Mouse (Mus musculus) hindbrain, embryonic 15.5 days (tissue): ENCODE measurements around the gene Lhx6. TPM values are rescaled to one million over a fixed set of nuclear protein-coding genes. Genes with fewer than 3 reads are reported as not detected.
A peak's percentile ranks its signal among the peaks of the same experiment; 100 is the strongest.

Experiments used
- ATAC-seq: fragments of 200-750 bp; cut with Nextera tagmentation; 2 replicates; pipeline ENCODE4 v1.8.0; 2017; ENCODE audit warnings: low read depth, moderate number of reproducible peaks, moderate TSS enrichment; ENCODE audit not compliant: low FRiP score
- H3K27ac ChIP-seq: fragments of 300-500 bp; sonication (generic); replicated peaks from 2 replicates; pipeline ENCODE4 v1.5.1; 2015; ENCODE audit warnings: mild to moderate bottlenecking, inconsistent platforms
- H3K27me3 ChIP-seq: fragments of 300-500 bp; sonication (generic); 2 replicates; pipeline ENCODE4 v1.6.1; 2015; ENCODE audit warnings: control low read depth, inconsistent platforms
- H3K36me3 ChIP-seq: fragments of 300-500 bp; sonication (generic); 2 replicates; pipeline ENCODE4 v1.6.1; 2015; ENCODE audit warnings: control low read depth, inconsistent platforms
- H3K4me1 ChIP-seq: fragments of 300-500 bp; sonication (generic); replicated peaks from 2 replicates; pipeline ENCODE4 v1.6.1; 2015; ENCODE audit warnings: control low read depth, inconsistent platforms
- H3K4me2 ChIP-seq: fragments of 300-500 bp; sonication (generic); 2 replicates; pipeline ENCODE4 v1.6.1; 2015; ENCODE audit warnings: moderate library complexity, mild to moderate bottlenecking, inconsistent platforms
- H3K4me3 ChIP-seq: fragments of 300-500 bp; sonication (generic); 2 replicates; pipeline ENCODE4 v1.5.1; 2015; ENCODE audit warnings: mild to moderate bottlenecking, inconsistent platforms
- H3K9ac ChIP-seq: fragments of 300-500 bp; sonication (generic); 2 replicates; pipeline ENCODE4 v1.6.1; 2015; ENCODE audit warnings: inconsistent platforms
- H3K9me3 ChIP-seq: fragments of 300-500 bp; sonication (generic); 2 replicates; pipeline ENCODE4 v1.6.1; 2016; ENCODE audit warnings: control low read depth, inconsistent platforms
- WGBS: fragments of 180-500 bp; shearing (Covaris S2); methylation state at CpG from one replicate; pipeline ENCODE4 v1.1.7; 2015; 5-methylcytosine and 5-hydroxymethylcytosine counted together
- polyA plus RNA-seq: library from polyadenylated mRNA; unstranded; fragments of >200 nt; fragmentation: Nextera tagmentation; extraction: Ambion mirVana; gene quantifications from 2 replicates; pipeline ENCODE4 v1.2.1, GENCODE M21; 2015

Lhx6 gene
- polyA plus RNA-seq, 1 experiment from 2014 or later = 1.3 TPM

DNA sequence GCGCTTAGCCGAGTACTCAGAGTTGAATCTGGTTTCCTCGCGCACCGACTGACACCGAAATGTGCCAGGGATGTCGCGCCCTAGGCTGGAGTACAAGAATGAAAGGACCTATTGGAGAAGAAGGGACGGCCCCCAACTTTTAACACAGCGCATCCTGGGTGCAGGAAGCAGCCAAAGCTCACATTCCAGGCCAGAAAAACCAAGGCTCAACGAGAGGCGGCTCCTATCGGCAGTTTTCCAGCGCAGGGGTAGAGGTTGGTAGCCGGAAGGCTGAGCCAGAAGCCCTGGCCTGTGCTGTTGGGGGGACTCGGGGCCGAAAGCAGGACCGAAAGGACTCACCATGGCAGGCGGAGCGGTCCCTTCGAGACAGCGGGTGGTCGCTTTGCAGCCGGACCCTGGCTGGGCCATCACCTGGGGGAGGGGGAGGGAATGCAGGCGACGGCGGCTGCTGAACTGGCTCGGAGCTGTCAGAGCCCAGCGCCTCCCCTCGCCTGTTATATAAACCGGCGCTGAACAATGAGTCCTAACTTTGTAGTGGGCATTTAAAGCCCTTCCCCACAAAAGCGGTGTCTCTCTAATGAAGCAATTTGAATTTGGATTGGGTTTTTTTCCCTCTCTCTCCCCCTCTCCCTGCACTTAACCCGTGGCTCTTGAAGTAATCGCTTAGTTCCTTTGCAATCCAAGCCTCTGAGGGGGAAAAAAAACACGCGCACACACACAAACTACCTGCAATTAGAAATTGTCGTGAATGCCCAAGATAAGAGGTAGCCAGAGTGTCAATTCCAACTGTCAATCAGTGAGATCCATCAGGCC, 1.4 kb downstream of the Lhx6 start:
- no peak overlapping the region for H3K9ac ChIP-seq
- H3K9me3 ChIP-seq = no peaks in the 10 kb centered on the region
- H3K27ac ChIP-seq = no peak overlapping the region
- under 1% methylated on average over 38 of the region's 38 CpGs for WGBS
- no peak for ATAC-seq
- no peaks in the 10 kb centered on the region for H3K36me3 ChIP-seq
- peak overlapping the region; percentile 27 for H3K4me3 ChIP-seq
- H3K4me2 ChIP-seq = peak overlapping the region; percentile 54
- H3K27me3 ChIP-seq = peaks cover 78% of the 10 kb centered on the region
- peaks cover 33% of the 10 kb centered on the region for H3K4me1 ChIP-seq

DNA sequence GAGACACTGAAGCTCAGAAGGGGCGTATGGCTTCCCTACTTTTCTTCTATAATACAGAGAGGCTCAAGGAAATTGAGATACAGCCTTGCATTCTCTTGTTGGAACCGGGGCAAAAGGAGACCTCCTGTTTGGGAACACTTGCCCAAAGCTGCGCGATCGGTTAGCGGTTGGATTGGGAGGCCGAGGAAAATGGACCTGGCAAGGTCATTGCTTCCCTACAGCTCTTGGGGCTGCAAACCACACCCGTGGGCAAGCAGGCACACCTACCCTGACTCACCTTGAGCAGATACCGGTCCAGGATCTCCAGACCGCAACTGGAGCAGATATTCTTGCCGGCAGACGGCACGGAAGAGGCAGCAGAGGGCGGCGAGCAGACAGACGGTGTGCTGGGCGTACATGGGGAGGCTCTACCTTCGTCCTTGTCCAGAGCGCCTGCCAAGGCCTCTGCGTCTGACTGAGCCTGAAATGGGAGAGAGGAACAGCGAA, 2.1 kb downstream of the Lhx6 start:
- under 1% methylated on average over 21 of the region's 21 CpGs for WGBS
- H3K36me3 ChIP-seq = no peaks in the 10 kb centered on the region
- H3K4me3 ChIP-seq = peak overlapping the region; percentile 27; the same call in 1 of the 2 replicates
- H3K4me2 ChIP-seq = peak overlapping the region; percentile 54
- no peak overlapping the region for H3K27ac ChIP-seq
- no peak for ATAC-seq
- H3K27me3 ChIP-seq = peaks cover 79% of the 10 kb centered on the region
- H3K9me3 ChIP-seq = no peaks in the 10 kb centered on the region
- H3K9ac ChIP-seq = no peak overlapping the region
- H3K4me1 ChIP-seq = peaks cover 33% of the 10 kb centered on the region

DNA sequence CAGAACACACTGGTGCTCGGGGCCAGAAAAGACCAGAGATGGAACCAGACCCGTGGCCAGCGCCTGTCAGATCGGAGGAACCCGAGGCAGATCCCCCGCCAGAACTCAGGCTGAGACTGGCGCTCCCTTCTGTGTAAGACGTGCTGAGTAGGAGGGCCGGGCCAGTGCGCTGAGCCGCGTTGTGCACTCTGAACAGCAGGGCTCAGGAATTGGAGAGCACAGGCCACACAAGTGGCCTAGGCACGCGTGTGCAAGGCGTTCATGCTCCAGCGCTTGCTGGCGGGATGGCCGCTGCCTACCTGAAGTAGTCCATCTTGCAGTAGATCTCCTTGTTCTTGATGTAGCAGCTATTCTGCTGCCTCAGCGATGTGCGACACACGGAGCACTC, 2.7 kb downstream of the Lhx6 start:
- WGBS = 0% methylated on average over 21 of the region's 21 CpGs
- Histone ChIP-seq H3K9ac (no peak overlapping the region), H3K4me1 (peaks cover 33% of the 10 kb centered on the region), H3K4me2 (peak overlapping the region; percentile 54), H3K4me3 (peak overlapping the region; percentile 7; the same call in 1 of the 2 replicates), H3K9me3 (no peaks in the 10 kb centered on the region), H3K27ac (no peak overlapping the region), H3K36me3 (no peaks in the 10 kb centered on the region), H3K27me3 (peaks cover 79% of the 10 kb centered on the region)
- no peak for ATAC-seq

DNA sequence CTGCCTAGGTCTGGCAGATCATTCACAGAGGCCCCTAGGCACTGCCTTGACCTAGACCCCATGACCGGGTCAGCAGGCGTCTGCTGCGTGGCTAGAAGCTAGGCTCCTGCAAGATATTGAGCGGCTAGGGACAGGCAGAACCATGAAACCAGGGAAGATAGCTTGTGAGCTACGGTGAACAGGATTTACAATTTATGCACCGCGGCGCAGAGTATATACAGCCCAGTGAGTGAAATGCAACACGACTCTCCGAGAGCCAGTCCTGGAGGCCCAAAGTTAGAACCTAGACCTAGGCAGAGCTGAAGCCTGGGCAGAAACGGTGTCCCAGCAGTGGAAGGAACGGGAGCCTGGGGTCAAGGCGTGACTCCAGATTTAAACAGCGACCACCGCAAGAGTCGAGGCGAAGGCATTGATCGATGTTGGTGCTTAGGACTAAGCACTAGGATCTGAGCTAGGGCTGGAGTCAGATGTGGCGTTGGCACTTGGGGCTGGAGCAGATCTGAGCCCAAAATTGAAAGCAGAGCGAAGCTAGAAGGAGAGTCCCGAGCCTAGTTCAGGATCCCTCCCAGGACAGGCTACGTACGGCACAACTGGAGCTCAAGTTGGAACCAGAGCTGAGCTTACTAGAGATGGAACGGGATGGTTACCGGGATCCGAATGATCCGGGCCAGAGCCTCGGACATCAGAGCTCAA, 3.2 kb downstream of the Lhx6 start:
- 4% methylated on average over 28 of the region's 28 CpGs for WGBS
- H3K4me2 ChIP-seq = peak overlapping the region; percentile 54; the same call in 1 of the 2 replicates
- no peak overlapping the region for H3K9ac ChIP-seq

DNA sequence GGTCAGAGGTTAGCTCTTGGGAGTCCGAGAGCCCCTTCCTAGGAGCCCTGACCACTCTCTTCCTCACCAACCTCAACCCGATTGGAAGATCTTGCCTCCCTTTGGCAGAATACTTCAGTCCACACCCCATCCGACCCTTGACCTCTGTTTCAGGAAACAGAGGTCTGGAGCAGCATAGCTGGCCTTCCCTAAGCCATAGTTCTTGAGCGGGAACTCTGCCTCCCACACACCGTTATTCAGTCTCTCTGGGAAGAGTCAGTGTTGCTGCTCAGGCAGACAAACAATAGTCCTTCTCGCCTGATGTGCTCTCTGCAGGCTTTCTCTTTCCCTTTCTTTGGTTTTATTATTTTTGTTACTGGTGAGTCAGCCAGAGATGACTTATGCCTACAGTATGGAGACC, 5.5 kb downstream of the Lhx6 start:
- peaks cover 24% of the 10 kb centered on the region for H3K4me1 ChIP-seq
- no peak for ATAC-seq
- H3K4me3 ChIP-seq = no peak overlapping the region
- H3K36me3 ChIP-seq = no peaks in the 10 kb centered on the region
- H3K9me3 ChIP-seq = no peaks in the 10 kb centered on the region
- H3K9ac ChIP-seq = no peak overlapping the region
- H3K27ac ChIP-seq = no peak overlapping the region
- peaks cover 82% of the 10 kb centered on the region for H3K27me3 ChIP-seq
- WGBS = 7% methylated on average over 6 of the region's 6 CpGs
- no peak overlapping the region for H3K4me2 ChIP-seq

More for the DNA sequence above, 3.2 kb downstream of the Lhx6 start:
- Histone ChIP-seq H3K27me3 (peaks cover 80% of the 10 kb centered on the region), H3K9me3 (no peaks in the 10 kb centered on the region), H3K27ac (no peak overlapping the region), H3K36me3 (no peaks in the 10 kb centered on the region), H3K4me3 (no peak overlapping the region), H3K4me1 (peaks cover 33% of the 10 kb centered on the region)
- ATAC-seq = no peak

DNA sequence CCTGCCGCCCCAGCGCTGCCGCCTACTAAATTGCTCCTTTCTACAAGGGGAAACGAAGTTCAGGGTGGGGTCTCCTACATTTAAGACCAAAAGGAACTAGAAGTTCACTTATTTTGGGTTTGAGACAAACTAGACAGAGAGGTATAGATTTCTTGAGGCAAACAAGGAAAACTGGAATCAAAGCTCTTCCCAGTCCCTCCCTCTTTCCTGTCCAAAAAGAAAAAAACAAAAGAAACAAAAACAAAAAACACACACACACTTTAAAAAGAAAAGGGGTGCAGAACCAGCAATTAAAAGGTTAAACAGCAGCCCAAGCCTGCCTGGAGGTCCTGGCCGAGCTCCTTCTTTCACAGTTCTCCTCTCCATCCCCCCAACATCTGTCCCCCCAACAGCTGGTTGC, 7.2 kb downstream of the Lhx6 start:
- Histone ChIP-seq H3K4me2 (no peak overlapping the region), H3K4me1 (peaks cover 13% of the 10 kb centered on the region), H3K4me3 (no peak overlapping the region), H3K27me3 (peaks cover 91% of the 10 kb centered on the region), H3K9ac (no peak overlapping the region), H3K9me3 (no peaks in the 10 kb centered on the region), H3K36me3 (no peaks in the 10 kb centered on the region), H3K27ac (no peak overlapping the region)
- WGBS = 2% methylated on average over 5 of the region's 5 CpGs
- ATAC-seq = no peak

DNA sequence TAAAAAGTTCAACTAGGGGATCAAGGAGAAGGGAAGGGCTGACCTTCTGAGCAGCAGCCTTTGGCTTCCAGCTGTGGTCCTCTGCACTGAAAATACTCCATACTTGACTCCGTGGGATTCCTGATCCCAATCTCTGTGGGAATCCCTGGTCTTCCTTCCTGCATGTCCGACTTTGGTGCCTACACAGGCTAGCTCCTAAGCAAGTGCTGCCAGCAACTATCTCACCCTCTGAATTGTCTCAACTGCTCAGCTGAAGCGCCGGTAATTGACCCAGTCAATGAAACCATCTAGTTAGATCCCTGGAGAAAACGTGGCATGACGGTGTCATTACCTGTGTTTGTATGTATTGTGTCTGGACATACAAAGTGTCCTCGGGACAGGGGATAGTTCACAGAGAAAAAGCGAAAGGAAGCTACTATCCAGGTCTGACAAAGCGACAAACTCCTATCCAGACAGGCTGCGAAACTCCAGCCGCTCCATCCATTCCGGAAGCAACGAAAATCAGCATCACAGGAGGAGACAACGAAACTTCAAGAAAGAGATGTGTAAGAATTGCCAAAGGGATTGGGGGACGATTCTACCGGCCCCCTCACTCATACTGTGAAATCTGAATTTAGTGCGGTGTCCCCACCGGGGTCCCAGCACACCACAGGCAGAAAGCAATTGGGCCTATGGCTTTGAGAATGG, 7.9 kb downstream of the Lhx6 start:
- H3K36me3 ChIP-seq = no peaks in the 10 kb centered on the region
- H3K27me3 ChIP-seq = peaks cover 94% of the 10 kb centered on the region
- no peaks in the 10 kb centered on the region for H3K9me3 ChIP-seq
- no peak overlapping the region for H3K27ac ChIP-seq
- peaks cover 6% of the 10 kb centered on the region for H3K4me1 ChIP-seq
- no peak overlapping the region for H3K9ac ChIP-seq
- H3K4me2 ChIP-seq = no peak overlapping the region
- no peak for ATAC-seq
- 2% methylated on average over 18 of the region's 18 CpGs for WGBS
- no peak overlapping the region for H3K4me3 ChIP-seq

DNA sequence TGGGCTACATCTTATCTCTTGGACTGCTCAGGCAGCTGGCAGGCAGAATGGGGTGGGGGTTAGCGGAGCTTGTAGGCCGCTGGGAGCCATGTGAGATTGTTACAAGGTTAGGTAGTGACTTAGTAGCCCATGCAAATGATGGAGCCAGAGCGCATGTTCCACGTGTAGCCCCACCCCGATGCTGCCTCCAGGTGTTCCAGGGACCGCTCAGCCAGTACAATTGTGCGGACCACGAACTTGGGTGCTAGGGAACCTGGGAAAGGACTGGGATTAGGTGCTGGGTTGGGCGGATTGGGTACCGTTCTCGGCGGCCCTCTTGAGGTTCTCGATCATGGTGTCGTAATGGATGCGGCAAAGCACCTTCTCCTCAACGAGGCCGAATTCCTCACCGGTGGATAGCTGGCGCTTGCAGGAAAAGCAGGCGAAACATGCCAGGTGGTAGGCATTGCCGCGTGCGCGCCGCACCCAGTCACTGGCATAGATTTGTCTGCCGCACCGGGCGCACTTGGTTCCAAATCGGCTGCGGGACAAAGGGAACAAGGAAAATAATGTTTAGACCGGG, 11.2 kb downstream of the Lhx6 start:
- H3K4me3 ChIP-seq = peak overlapping the region; percentile 1; the same call in 1 of the 2 replicates
- no peak for ATAC-seq
- H3K27me3 ChIP-seq = peaks cover 99% of the 10 kb centered on the region
- no peak overlapping the region for H3K27ac ChIP-seq
- H3K9me3 ChIP-seq = no peaks in the 10 kb centered on the region
- H3K9ac ChIP-seq = no peak overlapping the region
- 0 out of 2 replicates have a peak overlapping the region, but pooled peaks have one; percentile 5 for H3K4me2 ChIP-seq
- H3K4me1 ChIP-seq = peaks cover 19% of the 10 kb centered on the region
- H3K36me3 ChIP-seq = no peaks in the 10 kb centered on the region
- WGBS = 5% methylated on average over 31 of the region's 31 CpGs

DNA sequence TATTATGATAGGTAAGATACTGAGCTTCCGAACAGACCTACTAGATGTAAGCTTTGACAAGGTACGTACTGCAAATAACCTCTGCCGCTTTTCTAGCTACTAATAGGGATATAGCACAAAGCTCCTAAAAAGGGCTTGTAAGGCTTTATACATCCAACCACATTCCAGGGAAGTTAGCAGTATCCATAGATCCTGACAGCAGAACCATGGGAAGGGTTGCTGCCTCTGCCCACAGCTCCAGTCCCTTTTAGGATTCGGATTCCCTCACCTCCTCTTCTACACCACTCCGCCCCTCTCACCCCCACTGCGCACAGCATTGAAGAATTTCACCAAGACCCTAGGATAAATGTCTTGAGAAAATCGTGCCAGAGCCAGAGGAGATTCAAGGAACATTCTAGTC, 11.9 kb downstream of the Lhx6 start:
- H3K9ac ChIP-seq = no peak overlapping the region
- no peak overlapping the region for H3K27ac ChIP-seq
- H3K36me3 ChIP-seq = no peaks in the 10 kb centered on the region
- no peak overlapping the region for H3K4me2 ChIP-seq
- ATAC-seq = no peak
- H3K9me3 ChIP-seq = no peaks in the 10 kb centered on the region
- H3K4me3 ChIP-seq = no peak overlapping the region
- H3K4me1 ChIP-seq = peaks cover 19% of the 10 kb centered on the region
- WGBS = 13% methylated on average over 7 of the region's 7 CpGs
- peaks cover 99% of the 10 kb centered on the region for H3K27me3 ChIP-seq

DNA sequence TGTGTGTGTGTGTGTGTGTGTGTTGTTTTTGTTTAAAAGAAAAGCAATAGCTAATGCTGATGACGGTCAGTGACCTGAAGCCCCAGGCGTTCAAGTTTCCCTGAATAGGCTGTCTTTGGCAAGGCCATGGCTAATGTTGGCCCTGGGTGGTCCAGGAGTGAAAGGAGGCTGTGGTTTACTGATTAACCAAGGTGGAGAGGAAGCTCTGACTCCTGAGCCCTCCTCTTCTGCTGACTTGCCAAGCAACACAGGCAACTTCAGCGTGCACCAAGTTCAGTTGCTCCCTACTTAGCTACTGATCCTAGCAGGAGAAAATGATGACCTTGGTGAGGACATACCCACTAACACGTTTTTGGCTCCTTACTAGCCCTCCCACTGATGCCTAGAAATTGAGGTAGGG, 12.5 kb downstream of the Lhx6 start:
- H3K9ac ChIP-seq = no peak overlapping the region
- no peak for ATAC-seq
- WGBS = 2% methylated on average over 4 of the region's 4 CpGs
- no peak overlapping the region for H3K27ac ChIP-seq
- peaks cover 98% of the 10 kb centered on the region for H3K27me3 ChIP-seq
- no peaks in the 10 kb centered on the region for H3K9me3 ChIP-seq
- H3K4me3 ChIP-seq = no peak overlapping the region
- no peaks in the 10 kb centered on the region for H3K36me3 ChIP-seq
- peaks cover 19% of the 10 kb centered on the region for H3K4me1 ChIP-seq
- H3K4me2 ChIP-seq = no peak overlapping the region

DNA sequence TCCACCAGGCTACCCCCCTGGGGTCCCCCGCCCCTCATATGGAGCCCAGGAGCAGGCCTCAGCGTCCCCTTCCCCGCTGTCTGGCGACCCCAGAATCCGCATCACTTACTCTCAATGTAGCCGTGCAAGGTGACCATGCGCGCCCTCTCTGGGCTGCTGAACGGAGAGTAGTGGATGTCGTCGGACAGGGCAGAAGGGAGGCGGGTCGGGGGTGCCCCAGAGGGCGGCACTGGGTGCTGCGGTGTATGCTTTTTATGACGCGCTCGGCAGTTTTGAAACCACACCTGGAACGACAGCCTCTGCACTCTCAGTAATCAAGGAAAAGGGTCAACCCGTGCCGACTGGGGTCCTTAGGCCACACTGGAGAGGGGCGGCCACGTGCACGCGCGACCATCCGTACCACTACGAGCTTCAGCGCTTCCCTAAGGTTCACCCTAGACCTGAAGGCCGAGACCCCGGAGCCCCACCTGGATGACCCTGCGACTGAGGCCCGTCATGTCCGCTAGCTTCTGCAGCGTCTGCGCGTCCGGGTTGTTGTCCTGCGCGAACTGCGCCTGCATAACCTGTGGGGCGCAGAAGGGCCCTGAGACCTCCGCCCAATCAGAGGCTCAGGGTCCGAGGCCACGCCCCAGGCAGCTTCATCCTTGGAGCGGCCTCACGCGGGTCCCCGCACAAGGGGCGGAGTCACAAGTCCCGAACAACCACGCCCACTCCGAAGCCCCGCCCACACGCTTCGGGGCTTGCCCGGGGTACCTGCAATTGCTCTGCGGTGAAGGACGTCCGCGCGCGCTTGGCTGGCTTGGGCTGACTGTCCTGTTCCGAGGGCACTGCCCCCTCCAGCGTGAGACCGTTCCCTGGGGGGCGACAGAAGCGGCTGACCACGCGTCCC, 14.1 kb downstream of the Lhx6 start:
- peak overlapping the region; percentile 69 for H3K4me2 ChIP-seq
- no peaks in the 10 kb centered on the region for H3K9me3 ChIP-seq
- peaks cover 91% of the 10 kb centered on the region for H3K27me3 ChIP-seq
- H3K27ac ChIP-seq = no peak overlapping the region
- peaks cover 19% of the 10 kb centered on the region for H3K4me1 ChIP-seq
- ATAC-seq = peak; percentile 70; the same call in 1 of the 2 replicates
- 2% methylated on average over 70 of the region's 70 CpGs for WGBS
- H3K36me3 ChIP-seq = no peaks in the 10 kb centered on the region
- H3K4me3 ChIP-seq = peak overlapping the region; percentile 39
- H3K9ac ChIP-seq = no peak overlapping the region
